Mouse (Mus musculus): ENCODE measurements around the gene Cyb5d1. TPM values are rescaled to one million over a fixed set of nuclear protein-coding genes. Genes with fewer than 3 reads are reported as not detected.

Gene Cyb5d1
- total and polyA plus RNA-seq, 2 experiments from 2014 or later = 18.8 to 22.6 TPM

- ATAC-seq (ENCODE audit: low FRiP score) (no peak), DNase-seq (ENCODE audit: low spot score) (no peak)
- peaks cover 81% of the 10 kb centered on the region for H3K36me3 ChIP-seq (ENCODE audit: insufficient read depth, low read length)
- no peaks in the 10 kb centered on the region for H3K9me3 ChIP-seq (ENCODE audit: low read length)
- no peaks in the 10 kb centered on the region for H3K4me1 ChIP-seq (ENCODE audit: insufficient read depth, low read length)
- no peak overlapping the region for H3K4me3 ChIP-seq (ENCODE audit: low read depth, low read length)
- TF ChIP-seq CTCF (IDR thresholded peaks at IDR 0.05) = no peak
- H3K9ac ChIP-seq (replicated peaks; ENCODE audit: low read length, poor library complexity, severe bottlenecking) = no peak overlapping the region
- 86% methylated on average over 24 of the region's 26 CpGs for WGBS
- H3K4me2 ChIP-seq (ENCODE audit: low read depth, low read length, poor library complexity, severe bottlenecking) = no peak overlapping the region
- no peak overlapping the region for H3K27ac ChIP-seq (ENCODE audit: low read depth, low read length)
- no peaks in the 10 kb centered on the region for H3K27me3 ChIP-seq (ENCODE audit: insufficient read depth, low read length)
Observed at GRCm38 (mm10) chr11:69346441-69346840, 49.0 kb downstream of the Cyb5d1 start.

Other genes starting within 250 kb of the Cyb5d1 start
- 1.0 and 1.5 TPM in 2 replicates for gene Alox12b, start 238.6 kb downstream of the Cyb5d1 start, total RNA-seq (2014; rRNA removed)
- 0.67 and 0.91 TPM in 2 replicates for gene Alox12b, start 238.6 kb downstream of the Cyb5d1 start, polyA plus RNA-seq (2015; fragmentation: Nextera tagmentation; extraction: Ambion mirVana)
- gene Alox8, start 197.8 kb downstream of the Cyb5d1 start, total RNA-seq (2014; rRNA removed) = 3.5 and 4.1 TPM in 2 replicates
- 2.0 and 2.1 TPM in 2 replicates for gene Alox8, start 197.8 kb downstream of the Cyb5d1 start, polyA plus RNA-seq (2015; fragmentation: Nextera tagmentation; extraction: Ambion mirVana)
- gene Gucy2e, start 158.6 kb downstream of the Cyb5d1 start, total RNA-seq (2014; rRNA removed) = 1.3 and 1.4 TPM in 2 replicates
- 0.97 and 1.0 TPM in 2 replicates for gene Gucy2e, start 158.6 kb downstream of the Cyb5d1 start, polyA plus RNA-seq (2015; fragmentation: Nextera tagmentation; extraction: Ambion mirVana)
- 15.3 and 16.2 TPM in 2 replicates for gene Cntrob, start 71.9 kb downstream of the Cyb5d1 start, total RNA-seq (2014; rRNA removed)
- 10.2 and 13.6 TPM in 2 replicates for gene Cntrob, start 71.9 kb downstream of the Cyb5d1 start, polyA plus RNA-seq (2015; fragmentation: Nextera tagmentation; extraction: Ambion mirVana)
- 128 and 205 TPM in 2 replicates for gene Trappc1, start 71.7 kb downstream of the Cyb5d1 start, total RNA-seq (2014; rRNA removed)
- gene Trappc1, start 71.7 kb downstream of the Cyb5d1 start, polyA plus RNA-seq (2015; fragmentation: Nextera tagmentation; extraction: Ambion mirVana) = 161 and 177 TPM in 2 replicates
- 3.2 and 7.6 TPM in 2 replicates for gene Kcnab3, start 69.4 kb downstream of the Cyb5d1 start, total RNA-seq (2014; rRNA removed)
- 5.4 and 5.6 TPM in 2 replicates for gene Kcnab3, start 69.4 kb downstream of the Cyb5d1 start, polyA plus RNA-seq (2015; fragmentation: Nextera tagmentation; extraction: Ambion mirVana)
- 245 and 310 TPM in 2 replicates for gene Rnf227, start 55.2 kb downstream of the Cyb5d1 start, total RNA-seq (2014; rRNA removed)
- gene Rnf227, start 55.2 kb downstream of the Cyb5d1 start, polyA plus RNA-seq (2015; fragmentation: Nextera tagmentation; extraction: Ambion mirVana) = 382 and 383 TPM in 2 replicates
- 284 and 298 TPM in 2 replicates for gene Chd3, start 26.2 kb downstream of the Cyb5d1 start, total RNA-seq (2014; rRNA removed)
- 51.6 and 58.9 TPM in 2 replicates for gene Chd3, start 26.2 kb downstream of the Cyb5d1 start, polyA plus RNA-seq (2015; fragmentation: Nextera tagmentation; extraction: Ambion mirVana)
- gene Naa38, start 144 bp downstream of the Cyb5d1 start, total RNA-seq (2014; rRNA removed) = 32.6 and 95.9 TPM in 2 replicates
- 120 and 147 TPM in 2 replicates for gene Naa38, start 144 bp downstream of the Cyb5d1 start, polyA plus RNA-seq (2015; fragmentation: Nextera tagmentation; extraction: Ambion mirVana)
- 4.4 and 5.7 TPM in 2 replicates for gene Tmem88, start 2.6 kb upstream of the Cyb5d1 start, total RNA-seq (2014; rRNA removed)
- 5.8 and 6.3 TPM in 2 replicates for gene Tmem88, start 2.6 kb upstream of the Cyb5d1 start, polyA plus RNA-seq (2015; fragmentation: Nextera tagmentation; extraction: Ambion mirVana)
- 12.1 and 14.5 TPM in 2 replicates for gene Kdm6b, start 18.0 kb upstream of the Cyb5d1 start, total RNA-seq (2014; rRNA removed)
- gene Kdm6b, start 18.0 kb upstream of the Cyb5d1 start, polyA plus RNA-seq (2015; fragmentation: Nextera tagmentation; extraction: Ambion mirVana) = 18.9 and 22.7 TPM in 2 replicates
- 9.5 and 12.5 TPM in 2 replicates for gene Dnah2, start 153.5 kb upstream of the Cyb5d1 start, total RNA-seq (2014; rRNA removed)
- 3.9 and 4.1 TPM in 2 replicates for gene Dnah2, start 153.5 kb upstream of the Cyb5d1 start, polyA plus RNA-seq (2015; fragmentation: Nextera tagmentation; extraction: Ambion mirVana)
- gene Efnb3, start 164.6 kb upstream of the Cyb5d1 start, total RNA-seq (2014; rRNA removed) = 145 and 155 TPM in 2 replicates
- gene Efnb3, start 164.6 kb upstream of the Cyb5d1 start, polyA plus RNA-seq (2015; fragmentation: Nextera tagmentation; extraction: Ambion mirVana) = 151 and 166 TPM in 2 replicates
- 15.7 and 16.8 TPM in 2 replicates for gene Wrap53, start 184.6 kb upstream of the Cyb5d1 start, total RNA-seq (2014; rRNA removed)
- 12.6 and 14.2 TPM in 2 replicates for gene Wrap53, start 184.6 kb upstream of the Cyb5d1 start, polyA plus RNA-seq (2015; fragmentation: Nextera tagmentation; extraction: Ambion mirVana)
- 29.5 and 34.5 TPM in 2 replicates for gene Trp53, start 184.7 kb upstream of the Cyb5d1 start, total RNA-seq (2014; rRNA removed)
- 30.3 and 31.9 TPM in 2 replicates for gene Trp53, start 184.7 kb upstream of the Cyb5d1 start, polyA plus RNA-seq (2015; fragmentation: Nextera tagmentation; extraction: Ambion mirVana)
- gene Atp1b2, start 210.3 kb upstream of the Cyb5d1 start, total RNA-seq (2014; rRNA removed) = 145 and 161 TPM in 2 replicates
- 167 and 175 TPM in 2 replicates for gene Atp1b2, start 210.3 kb upstream of the Cyb5d1 start, polyA plus RNA-seq (2015; fragmentation: Nextera tagmentation; extraction: Ambion mirVana)
- not detected in 2 replicates for gene Shbg, start 222.3 kb upstream of the Cyb5d1 start, total RNA-seq (2014; rRNA removed)
- not detected in 2 replicates for gene Shbg, start 222.3 kb upstream of the Cyb5d1 start, polyA plus RNA-seq (2015; fragmentation: Nextera tagmentation; extraction: Ambion mirVana)
- 10.5 and 13.3 TPM in 2 replicates for gene Sat2, start 226.4 kb upstream of the Cyb5d1 start, total RNA-seq (2014; rRNA removed)
- gene Sat2, start 226.4 kb upstream of the Cyb5d1 start, polyA plus RNA-seq (2015; fragmentation: Nextera tagmentation; extraction: Ambion mirVana) = 29.6 and 29.9 TPM in 2 replicates
- 76.6 and 84.1 TPM in 2 replicates for gene Fxr2, start 237.4 kb upstream of the Cyb5d1 start, total RNA-seq (2014; rRNA removed)
- gene Fxr2, start 237.4 kb upstream of the Cyb5d1 start, polyA plus RNA-seq (2015; fragmentation: Nextera tagmentation; extraction: Ambion mirVana) = 22.5 and 27.2 TPM in 2 replicates

Measured in midbrain, postnatal 0 days (tissue).